ENCODE assay signal across 11 mouse cellular contexts in genomic region chr12:61723158-61723557, GRCm38 (mm10).
A peak's percentile ranks its signal among the peaks of the same experiment; 100 is the strongest.
DNase-seq lines count a peak whose midpoint lies in the region; ATAC-seq and TF ChIP-seq lines count a peak whose summit lies in the region.
"Had no signal": no experiment of that assay in that cellular context is flagged by ENCODE, and none has a peak within 500 bp of the region (broad histone marks: within the 10 kb centered on the region; RNA-seq: fewer than 3 reads in every experiment).

No protein-coding gene starts in this region.

- H3K9ac ChIP-seq in kidney, postnatal 0 days (ENCODE audit: low read depth, low read length): no peak overlapping the region
- H3K9ac ChIP-seq in ES-Bruce4 (ENCODE audit: low read depth, poor library complexity, severe bottlenecking): no peak overlapping the region
- no peak overlapping the region for H3K9ac ChIP-seq in embryonic facial prominence, embryonic 11.5 days (replicated peaks; ENCODE audit: low read length)

- no peaks in the 10 kb centered on the region for H3K9me3 ChIP-seq in kidney, postnatal 0 days (replicated peaks; ENCODE audit: low read length)
- no peaks in the 10 kb centered on the region for H3K9me3 ChIP-seq in ES-Bruce4 (replicated peaks; ENCODE audit: control insufficient read depth, insufficient read depth, low read length, poor library complexity, severe bottlenecking)
- H3K9me3 ChIP-seq in embryonic facial prominence, embryonic 11.5 days (replicated peaks; ENCODE audit: control insufficient read depth, low read length): no peaks in the 10 kb centered on the region

- no peak for TF ChIP-seq EP300 in ES-Bruce4 (IDR thresholded peaks at IDR 0.05; ENCODE audit: insufficient read depth, low read depth, low read length)

- H3K4me2 ChIP-seq in kidney, postnatal 0 days (ENCODE audit: low read length): no peak overlapping the region
- H3K4me2 ChIP-seq in embryonic facial prominence, embryonic 11.5 days (ENCODE audit: low read depth, low read length): no peak overlapping the region

- no peaks in the 10 kb centered on the region for H3K4me1 ChIP-seq in kidney, postnatal 0 days (replicated peaks; ENCODE audit: insufficient read depth, low read length)
- H3K4me1 ChIP-seq in ES-Bruce4 (ENCODE audit: control insufficient read depth, insufficient read depth, low read length): no peaks in the 10 kb centered on the region
- H3K4me1 ChIP-seq in embryonic facial prominence, embryonic 11.5 days (ENCODE audit: control insufficient read depth, insufficient read depth, low read length): no peaks in the 10 kb centered on the region

- DNase-seq in kidney, postnatal 0 days (ENCODE audit: low spot score): peak; percentile 12
- no peak for DNase-seq in kidney, postnatal 14 days
- peak; percentile 10 for DNase-seq in 416B (ENCODE audit: low read depth)
- DNase-seq in embryonic facial prominence, embryonic 11.5 days (ENCODE audit: low spot score): peak; percentile 12
- no peak for DNase-seq in urinary bladder, postnatal 4 days (ENCODE audit: low spot score in 2 of 2)
- no peak for DNase-seq in adrenal gland, postnatal 14 days
- DNase-seq in heart, postnatal 14 days: no peak
- DNase-seq: heart, adult 11 months had no signal

- intact Hi-C loops in heart, postnatal 14 days (cut with DNase I): no loop called here

- no peaks in the 10 kb centered on the region for H3K36me3 ChIP-seq in kidney, postnatal 0 days (ENCODE audit: insufficient read depth, low read length)
- no peaks in the 10 kb centered on the region for H3K36me3 ChIP-seq in ES-Bruce4 (ENCODE audit: control insufficient read depth, insufficient read depth, low read length, poor library complexity, severe bottlenecking)
- H3K36me3 ChIP-seq in embryonic facial prominence, embryonic 11.5 days (replicated peaks; ENCODE audit: control insufficient read depth, insufficient read depth, low read depth, low read length): no peaks in the 10 kb centered on the region

- no peak overlapping the region for H3K27ac ChIP-seq in kidney, postnatal 0 days
- no peak overlapping the region for H3K27ac ChIP-seq in ES-Bruce4 (ENCODE audit: insufficient read depth, low read length)
- H3K27ac ChIP-seq in embryonic facial prominence, embryonic 11.5 days (replicated peaks; ENCODE audit: low read depth, low read length): no peak overlapping the region

- no peaks in the 10 kb centered on the region for H3K27me3 ChIP-seq in kidney, postnatal 0 days (ENCODE audit: insufficient read depth, low read length)
- H3K27me3 ChIP-seq in ES-Bruce4 (ENCODE audit: control insufficient read depth, insufficient read depth, low read length, poor library complexity, severe bottlenecking): no peaks in the 10 kb centered on the region
- no peaks in the 10 kb centered on the region for H3K27me3 ChIP-seq in embryonic facial prominence, embryonic 11.5 days (ENCODE audit: control insufficient read depth, insufficient read depth, low read length)
- H3K27me3 ChIP-seq: Patski had no signal

- no peak for ATAC-seq in kidney, postnatal 0 days (replicated peaks; ENCODE audit: low FRiP score, low read depth)
- ATAC-seq in embryonic facial prominence, embryonic 11.5 days (replicated peaks; ENCODE audit: insufficient number of reproducible peaks, low FRiP score, low TSS enrichment, low read depth): no peak
- ATAC-seq: inflammation-experienced regulatory T-cells, adult 6 months; Patski had no signal

- TF ChIP-seq POLR2A in ES-Bruce4 (IDR thresholded peaks at IDR 0.05; ENCODE audit: insufficient read depth, low read length): no peak

- TF ChIP-seq CTCF in kidney, postnatal 0 days (IDR thresholded peaks at IDR 0.05; ENCODE audit: low read depth): peak; percentile 55
- TF ChIP-seq CTCF in ES-Bruce4 (IDR thresholded peaks at IDR 0.05; ENCODE audit: low read depth, low read length): peak; percentile 68

- no peak overlapping the region for H3K4me3 ChIP-seq in kidney, postnatal 0 days (replicated peaks; ENCODE audit: low read depth, low read length)
- H3K4me3 ChIP-seq in ES-Bruce4 (ENCODE audit: low read depth, low read length): no peak overlapping the region
- H3K4me3 ChIP-seq in embryonic facial prominence, embryonic 11.5 days (ENCODE audit: low read depth, low read length): no peak overlapping the region

Comparison
In these comparisons a context has a peak if more than half of its experiments do, and no peak if none do; other contexts are left out.
1. DNase-seq: peak in kidney, postnatal 0 days (single experiment), 416B (single experiment) and embryonic facial prominence, embryonic 11.5 days (single experiment); none in kidney, postnatal 14 days (single experiment), urinary bladder, postnatal 4 days (0 of 2), adrenal gland, postnatal 14 days (single experiment) and heart, postnatal 14 days (0 of 2).